Mouse (Mus musculus) C2C12 (cell line): ENCODE results near the gene Tnfrsf1a. TPM values are rescaled to one million over a fixed set of nuclear protein-coding genes. Genes with fewer than 3 reads are reported as not detected.

Source experiments
- H3K27me3 ChIP-seq: one replicate; pipeline ENCODE4 v1.6.1; 2011; ENCODE audit not compliant: control insufficient read depth, insufficient read depth, insufficient read length
- H3K36me3 ChIP-seq: one replicate; pipeline ENCODE4 v1.6.1; 2011; ENCODE audit not compliant: control insufficient read depth, insufficient read depth
- H3K4me3 ChIP-seq: one replicate; pipeline ENCODE4 v1.5.1; 2011; ENCODE audit warnings: mild to moderate bottlenecking, control low read depth; ENCODE audit not compliant: poor library complexity, insufficient read depth, severe bottlenecking
- H3K79me2 ChIP-seq: one replicate; pipeline ENCODE4 v1.6.1; 2011; ENCODE audit not compliant: control insufficient read depth, insufficient read depth
- H3K79me3 ChIP-seq: one replicate; pipeline ENCODE4 v1.6.1; 2011; ENCODE audit warnings: low read depth, control low read depth
- H3ac ChIP-seq: one replicate; pipeline ENCODE3; 2011; ENCODE audit warnings: low read depth; ENCODE audit not compliant: control insufficient read depth, insufficient read length
- CEBPB ChIP-seq: IDR thresholded peaks from one replicate; pipeline ENCODE4 v1.6.1; 2011; ENCODE audit warnings: low read depth, mild to moderate bottlenecking, control low read depth, moderate library complexity
- CTCF ChIP-seq: IDR thresholded peaks from one replicate; pipeline ENCODE4 v1.5.1; 2011; ENCODE audit not compliant: control insufficient read depth, insufficient read depth, insufficient read length
- FOSL1 ChIP-seq: IDR thresholded peaks from one replicate; pipeline ENCODE4 v1.8.0; 2011; ENCODE audit warnings: mild to moderate bottlenecking, low read length; ENCODE audit not compliant: poor library complexity, insufficient read depth, severe bottlenecking
- MAX ChIP-seq: IDR thresholded peaks from one replicate; pipeline ENCODE4 v1.6.1; 2011; ENCODE audit warnings: mild to moderate bottlenecking, control low read depth
- MYOD1 ChIP-seq: IDR thresholded peaks from one replicate; pipeline ENCODE4 v1.6.1; 2011; ENCODE audit warnings: low read depth; ENCODE audit not compliant: control insufficient read depth, insufficient read length
- MYOG ChIP-seq: IDR thresholded peaks from one replicate; pipeline ENCODE4 v1.6.1; 2011; ENCODE audit not compliant: control insufficient read depth, insufficient read length; ENCODE audit errors: extremely low read depth
- USF1 ChIP-seq: IDR thresholded peaks from one replicate; pipeline ENCODE4 v1.6.1; 2011; ENCODE audit warnings: low read depth, mild to moderate bottlenecking, control low read depth, moderate library complexity
- polyA plus RNA-seq: library from polyadenylated mRNA; unstranded; fragments of >200 nt; fragmentation: generic; extraction: Trizol; gene quantifications from one replicate; pipeline ENCODE4 v1.2.1, GENCODE M21; 2012; ENCODE audit warnings: missing spikeins

The Tnfrsf1a gene
- polyA plus RNA-seq, 1 experiment, result 65.4 TPM

- Histone ChIP-seq H3K79me3 (peaks cover 31% of the 10 kb centered on the region), H3K27me3 (no peaks in the 10 kb centered on the region), H3K36me3 (peaks cover 53% of the 10 kb centered on the region), H3K79me2 (peaks cover 46% of the 10 kb centered on the region), H3K4me3 (no peak overlapping the region), H3ac (no peak overlapping the region)
- no peak for TF ChIP-seq MAX
- TF ChIP-seq MYOG, result no peak
- TF ChIP-seq FOSL1, result no peak
Measured at GRCm38 (mm10) chr6:125357334-125357733, 8.2 kb downstream of the Tnfrsf1a start.

DNA sequence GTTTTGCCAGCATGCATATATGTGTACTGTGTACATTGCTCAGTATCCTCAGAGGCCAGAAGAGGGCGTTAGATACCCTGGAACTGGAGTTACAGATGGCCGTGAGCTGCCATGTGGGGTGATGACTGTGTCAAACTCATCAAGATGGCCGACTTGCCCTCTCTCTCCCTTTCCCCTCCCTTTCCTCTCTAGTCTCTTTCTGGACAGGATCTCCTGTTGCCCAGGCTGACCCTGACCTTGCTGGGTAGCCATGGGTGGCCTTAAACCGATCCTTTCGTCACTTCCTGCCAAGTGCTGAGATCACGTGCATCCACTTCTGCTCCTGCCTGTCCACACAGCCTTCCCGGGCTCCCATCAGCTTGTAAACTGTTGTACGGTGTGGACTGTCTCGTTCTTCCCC is 10.8 kb downstream of the Tnfrsf1a start:
- H3ac ChIP-seq, result no peak overlapping the region
- TF ChIP-seq CTCF (no peak), CEBPB (no peak), MYOG (no peak), MYOD1 (no peak), USF1 (no peak), MAX (no peak), FOSL1 (no peak)
- H3K79me2 ChIP-seq, result peaks cover 21% of the 10 kb centered on the region
- no peaks in the 10 kb centered on the region for H3K27me3 ChIP-seq
- peaks cover 14% of the 10 kb centered on the region for H3K79me3 ChIP-seq
- peaks cover 58% of the 10 kb centered on the region for H3K36me3 ChIP-seq
- H3K4me3 ChIP-seq, result no peak overlapping the region

DNA sequence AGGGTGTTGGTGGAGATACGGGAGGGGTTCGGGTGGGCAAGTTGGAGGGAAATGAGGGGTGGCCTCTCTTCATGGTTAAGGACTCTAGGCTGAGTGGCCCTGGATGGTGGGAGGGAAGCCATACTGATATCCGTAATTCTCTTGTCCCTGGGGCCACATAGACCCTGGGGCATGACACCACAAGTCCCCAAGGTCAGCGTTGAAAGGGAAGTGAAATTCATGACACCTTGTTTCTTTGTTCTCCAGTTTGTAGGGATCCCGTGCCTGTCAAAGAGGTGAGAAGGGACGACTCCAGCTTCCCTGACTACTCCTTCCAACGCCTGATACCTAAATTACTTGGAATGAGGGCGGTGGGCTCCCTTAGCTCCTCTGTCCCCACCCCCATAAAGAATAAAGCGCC is 11.7 kb downstream of the Tnfrsf1a start:
- Histone ChIP-seq H3K36me3 (peaks cover 58% of the 10 kb centered on the region), H3K27me3 (no peaks in the 10 kb centered on the region), H3K79me2 (peaks cover 13% of the 10 kb centered on the region), H3ac (no peak overlapping the region), H3K79me3 (peaks cover 6% of the 10 kb centered on the region), H3K4me3 (no peak overlapping the region)
- TF ChIP-seq MYOD1 (no peak), MAX (no peak), CEBPB (no peak), FOSL1 (no peak), CTCF (no peak), USF1 (no peak), MYOG (no peak)

DNA sequence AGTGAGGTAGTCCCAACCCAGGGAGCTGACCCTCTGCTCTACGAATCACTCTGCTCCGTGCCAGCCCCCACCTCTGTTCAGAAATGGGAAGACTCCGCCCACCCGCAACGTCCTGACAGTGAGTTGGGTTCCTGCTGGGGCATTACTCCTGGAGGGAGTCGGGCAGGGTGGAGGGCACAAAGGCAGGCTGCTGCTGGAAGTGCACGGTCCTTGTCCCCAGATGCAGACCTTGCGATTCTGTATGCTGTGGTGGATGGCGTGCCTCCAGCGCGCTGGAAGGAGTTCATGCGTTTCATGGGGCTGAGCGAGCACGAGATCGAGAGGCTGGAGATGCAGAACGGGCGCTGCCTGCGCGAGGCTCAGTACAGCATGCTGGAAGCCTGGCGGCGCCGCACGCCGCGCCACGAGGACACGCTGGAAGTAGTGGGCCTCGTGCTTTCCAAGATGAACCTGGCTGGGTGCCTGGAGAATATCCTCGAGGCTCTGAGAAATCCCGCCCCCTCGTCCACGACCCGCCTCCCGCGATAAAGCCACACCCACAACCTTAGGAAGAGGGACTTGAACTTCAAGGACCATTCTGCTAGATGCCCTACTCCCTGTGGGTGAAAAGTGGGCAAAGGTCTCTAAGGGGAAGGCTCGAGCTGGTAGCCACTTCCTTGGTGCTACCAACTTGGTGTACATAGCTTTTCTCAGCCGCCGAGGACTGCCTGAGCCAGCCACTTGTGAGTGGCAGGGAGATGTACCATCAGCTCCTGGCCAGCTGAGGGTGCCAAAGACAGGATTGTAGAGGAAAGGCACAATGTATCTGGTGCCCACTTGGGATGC is 12.5 kb downstream of the Tnfrsf1a start:
- Histone ChIP-seq H3K27me3 (no peaks in the 10 kb centered on the region), H3K79me2 (peaks cover 4% of the 10 kb centered on the region), H3K4me3 (no peak overlapping the region), H3K36me3 (peaks cover 56% of the 10 kb centered on the region), H3K79me3 (peaks cover 1% of the 10 kb centered on the region), H3ac (no peak overlapping the region)
- no peak for TF ChIP-seq USF1
- no peak for TF ChIP-seq CTCF

DNA sequence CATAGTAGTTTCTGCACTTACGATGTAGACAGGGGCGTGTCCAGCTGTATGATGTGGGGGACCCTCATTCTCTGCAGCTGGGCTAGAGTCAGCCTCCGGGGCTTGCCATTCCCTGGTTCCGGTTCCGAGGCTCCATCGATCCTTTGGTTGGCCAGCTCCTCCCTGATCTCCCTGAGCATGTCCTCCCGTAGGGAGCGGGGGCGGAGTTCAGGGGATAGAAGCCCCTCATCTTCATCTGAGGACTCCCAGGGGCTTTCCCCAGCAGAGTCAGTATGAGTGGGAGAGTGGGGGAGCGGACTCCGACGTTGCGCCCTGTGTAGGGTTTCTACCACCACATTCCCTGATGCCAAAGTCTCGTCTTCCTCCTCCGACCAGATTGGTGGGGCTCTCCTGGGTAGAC is 13.9 kb downstream of the Tnfrsf1a start:
- Histone ChIP-seq H3K27me3 (no peaks in the 10 kb centered on the region), H3K4me3 (no peak overlapping the region)

DNA sequence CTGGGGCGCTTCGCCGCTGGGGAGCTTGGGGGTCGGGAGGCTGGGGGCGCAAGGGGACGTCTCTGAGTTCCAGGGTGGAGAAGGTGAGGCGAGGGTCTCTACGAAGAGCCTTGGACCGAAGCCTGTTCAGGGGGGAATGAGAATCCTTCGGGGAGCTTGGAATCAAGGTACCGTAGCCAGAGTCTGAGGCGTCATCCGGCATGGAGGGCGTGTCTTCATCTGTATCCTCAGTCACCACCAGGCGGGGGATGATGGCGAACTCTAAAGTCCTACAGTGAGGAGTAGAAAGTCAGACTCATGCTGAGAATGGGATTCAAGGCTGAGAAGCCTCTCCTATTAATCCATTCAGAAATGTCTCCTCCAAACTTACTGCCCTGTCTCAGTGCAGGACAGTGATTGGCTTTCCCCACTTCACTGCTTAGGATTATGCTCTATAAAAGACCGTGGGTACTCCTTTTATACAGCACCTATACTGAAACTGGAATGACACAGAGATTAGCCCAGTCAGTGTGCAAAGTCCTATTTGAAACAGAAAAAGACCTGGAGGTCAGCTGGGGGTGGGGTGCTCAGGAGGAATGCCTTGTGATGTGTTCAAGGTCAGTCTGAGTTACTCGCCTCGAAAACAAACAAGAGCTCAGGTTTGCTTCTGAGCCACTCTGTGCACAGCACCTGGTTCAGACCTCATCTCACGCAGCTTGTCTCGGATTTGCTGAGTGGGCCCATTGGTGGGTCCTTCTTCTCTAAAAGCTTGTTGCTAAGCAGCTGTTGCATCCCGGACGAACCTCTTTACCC is 14.5 kb downstream of the Tnfrsf1a start:
- H3K27me3 ChIP-seq, result no peaks in the 10 kb centered on the region
- TF ChIP-seq CTCF, result no peak
- TF ChIP-seq CEBPB, result no peak
- no peak for TF ChIP-seq MYOG
- no peak for TF ChIP-seq USF1
- no peak for TF ChIP-seq FOSL1
- TF ChIP-seq MYOD1, result no peak
- no peak for TF ChIP-seq MAX
- H3K4me3 ChIP-seq, result no peak overlapping the region
- no peaks in the 10 kb centered on the region for H3K79me3 ChIP-seq
- no peak overlapping the region for H3ac ChIP-seq
- no peaks in the 10 kb centered on the region for H3K79me2 ChIP-seq
- peaks cover 38% of the 10 kb centered on the region for H3K36me3 ChIP-seq

More for the DNA sequence above, 13.9 kb downstream of the Tnfrsf1a start:
- TF ChIP-seq MYOD1 (no peak), FOSL1 (no peak), MAX (no peak), USF1 (no peak), CEBPB (no peak), MYOG (no peak), CTCF (no peak)
- no peaks in the 10 kb centered on the region for H3K79me2 ChIP-seq
- peaks cover 44% of the 10 kb centered on the region for H3K36me3 ChIP-seq
- H3K79me3 ChIP-seq, result no peaks in the 10 kb centered on the region
- no peak overlapping the region for H3ac ChIP-seq
